ENCODE assay signal across 8 mouse cellular contexts in genomic region chr5:100500458-100500961, GRCm38 (mm10). TPM values are rescaled to one million over a fixed set of nuclear protein-coding genes. Genes with fewer than 3 reads are reported as not detected.
DNase-seq lines count a peak whose midpoint lies in the region; ATAC-seq and TF ChIP-seq lines count a peak whose summit lies in the region.

TSS of gene Lin54 (minus strand) at chr5:100500639.

- 0 out of 2 replicates have a peak within 1 kb of the TSS, but pooled peaks have one; percentile 42 for H3K27ac ChIP-seq in embryonic fibroblast, embryonic 13.5 days (ENCODE audit: insufficient read depth, low read length)
- peak within 1 kb of the TSS; percentile 84 for H3K27ac ChIP-seq in heart, embryonic 10.5 days
- H3K27ac ChIP-seq in kidney, embryonic 15.5 days = peak within 1 kb of the TSS; percentile 79

- H3K4me1 ChIP-seq in embryonic fibroblast, embryonic 13.5 days (ENCODE audit: control insufficient read depth, insufficient read depth, low read length) = no peaks in the 10 kb centered on the region; the same call in 1 of the 2 replicates
- H3K4me1 ChIP-seq in heart, embryonic 10.5 days = peaks cover 18% of the 10 kb centered on the region
- peaks cover 28% of the 10 kb centered on the region for H3K4me1 ChIP-seq in kidney, embryonic 15.5 days

- peak; percentile 18; the same call in 1 of the 2 replicates for TF ChIP-seq POLR2A in embryonic fibroblast, embryonic 13.5 days (IDR thresholded peaks at IDR 0.05; ENCODE audit: low read depth, low read length)

- peak within 1 kb of the TSS; percentile 61 for H3K9ac ChIP-seq in kidney, embryonic 15.5 days

- H3K36me3 ChIP-seq in C2C12 (ENCODE audit: control insufficient read depth, insufficient read depth) = no peaks in the 10 kb centered on the region
- no peaks in the 10 kb centered on the region for H3K36me3 ChIP-seq in heart, embryonic 10.5 days
- H3K36me3 ChIP-seq in kidney, embryonic 15.5 days = no peaks in the 10 kb centered on the region

- H3K79me3 ChIP-seq in C2C12 (ENCODE audit: low read depth) = peaks cover 40% of the 10 kb centered on the region

- H3K9me3 ChIP-seq in heart, embryonic 10.5 days = no peaks in the 10 kb centered on the region
- no peaks in the 10 kb centered on the region for H3K9me3 ChIP-seq in kidney, embryonic 15.5 days (replicated peaks)

- DNase-seq in brain, adult 2 months (ENCODE audit: low read depth, low spot score) = peak; percentile 97
- peak; percentile 97 for DNase-seq in heart, embryonic 10.5 days (ENCODE audit: low spot score)
- DNase-seq in liver = peak; percentile 94
- DNase-seq in monocyte, adult 2 months (ENCODE audit: low read depth in 1 of 2, low spot score in 2 of 2) = peak; percentile 78 to 83
- peak; percentile 64 to 75 for DNase-seq in spleen, postnatal 14 days (ENCODE audit: low spot score in 2 of 2)

- 8% methylated on average over 60 of the region's 60 CpGs for WGBS in heart, embryonic 10.5 days
- WGBS in kidney, embryonic 15.5 days = under 1% methylated on average over 38 of the region's 60 CpGs

- H3K79me2 ChIP-seq in C2C12 (ENCODE audit: control insufficient read depth, insufficient read depth) = peaks cover 46% of the 10 kb centered on the region

- H3K4me2 ChIP-seq in kidney, embryonic 15.5 days = peak within 1 kb of the TSS; percentile 95

- peak; percentile 95 for ATAC-seq in kidney, embryonic 15.5 days (replicated peaks; ENCODE audit: low FRiP score)

- peak within 1 kb of the TSS; percentile 72 for H3K4me3 ChIP-seq in C2C12 (ENCODE audit: insufficient read depth, poor library complexity, severe bottlenecking)
- peak within 1 kb of the TSS; percentile 91 for H3K4me3 ChIP-seq in embryonic fibroblast, embryonic 13.5 days (ENCODE audit: insufficient read depth, low read length)
- H3K4me3 ChIP-seq in heart, embryonic 10.5 days = peak within 1 kb of the TSS; percentile 88
- H3K4me3 ChIP-seq in kidney, embryonic 15.5 days (replicated peaks) = peak within 1 kb of the TSS; percentile 86

- H3ac ChIP-seq in C2C12 (ENCODE audit: control insufficient read depth, insufficient read length, low read depth) = peak within 1 kb of the TSS; percentile 65

- no peak for TF ChIP-seq CTCF in C2C12 (IDR thresholded peaks at IDR 0.05; ENCODE audit: control insufficient read depth, insufficient read depth, insufficient read length)
- TF ChIP-seq CTCF in embryonic fibroblast, embryonic 13.5 days (IDR thresholded peaks at IDR 0.05; ENCODE audit: borderline replicate concordance, insufficient read depth, low read length) = peak; percentile 45; the same call in 1 of the 2 replicates

- no peaks in the 10 kb centered on the region for H3K27me3 ChIP-seq in C2C12 (ENCODE audit: control insufficient read depth, insufficient read depth, insufficient read length)
- no peaks in the 10 kb centered on the region for H3K27me3 ChIP-seq in heart, embryonic 10.5 days (ENCODE audit: insufficient read depth, poor library complexity, severe bottlenecking)
- no peaks in the 10 kb centered on the region for H3K27me3 ChIP-seq in kidney, embryonic 15.5 days

TF ChIP-seq in C2C12, 6 proteins besides CTCF, POLR2A, EP300 and RAD21:
- TF ChIP-seq USF1 (IDR thresholded peaks at IDR 0.05; ENCODE audit: low read depth) (peak; percentile 80), MYOG (IDR thresholded peaks at IDR 0.05; ENCODE audit: control insufficient read depth, extremely low read depth, insufficient read length) (no peak)
TF ChIP-seq in C2C12: peak in this region for 1.

RNA-seq across cellular contexts. Expression of gene Lin54, which starts in this region (rescaled TPM):
- 5.2 TPM for polyA plus RNA-seq in C2C12 (2012; fragmentation: generic; extraction: Trizol)
- polyA plus RNA-seq in embryonic fibroblast, embryonic 13.5 days (2011; ENCODE audit: insufficient read length, low read depth, missing spikeins) = 19.9 and 23.8 TPM in 2 replicates
- 10.4 and 13.4 TPM in 2 replicates for polyA plus RNA-seq in heart, embryonic 10.5 days (2016; fragmentation: Nextera tagmentation; extraction: Ambion mirVana)
- polyA plus RNA-seq in kidney, embryonic 15.5 days (2015; fragmentation: Nextera tagmentation; extraction: Ambion mirVana) = 11.7 and 13.3 TPM in 2 replicates

Comparison
In these comparisons a context has a peak if more than half of its experiments do, and no peak if none do; other contexts are left out.
1. Peak in every context shown above with its lines: DNase-seq, ATAC-seq, H3K4me3 ChIP-seq and H3K27ac ChIP-seq.